Mouse (Mus musculus): ENCODE results near the gene Cd8b1.

- TF ChIP-seq CTCF (IDR thresholded peaks at IDR 0.05; ENCODE audit: insufficient read depth, low read depth, low read length) (no peak), POLR2A (IDR thresholded peaks at IDR 0.05; ENCODE audit: insufficient read depth, low read depth, low read length) (no peak)
These were observed 37.6 kb downstream of the Cd8b1 start for GRCm38 (mm10) chr6:71360221-71360620.
